Mouse (Mus musculus) heart, adult 10 weeks (tissue): Measurements from ENCODE around the gene Gm20888. TPM values are rescaled to one million over a fixed set of nuclear protein-coding genes. Genes with fewer than 3 reads are reported as not detected.

Source experiments
- polyA plus RNA-seq: library from polyadenylated mRNA; stranded (reverse); fragments of 350-450 nt; fragmentation: Illumina TruSeq; extraction: RNeasy Lipid Tissue Mini Kit (QIAGEN cat#74804); gene quantifications from one replicate; pipeline ENCODE4 v1.2.3, GENCODE M21; 2014; ENCODE audit warnings: low read depth, low replicate concordance

Gene Gm20888
- not detected for polyA plus RNA-seq

DNA sequence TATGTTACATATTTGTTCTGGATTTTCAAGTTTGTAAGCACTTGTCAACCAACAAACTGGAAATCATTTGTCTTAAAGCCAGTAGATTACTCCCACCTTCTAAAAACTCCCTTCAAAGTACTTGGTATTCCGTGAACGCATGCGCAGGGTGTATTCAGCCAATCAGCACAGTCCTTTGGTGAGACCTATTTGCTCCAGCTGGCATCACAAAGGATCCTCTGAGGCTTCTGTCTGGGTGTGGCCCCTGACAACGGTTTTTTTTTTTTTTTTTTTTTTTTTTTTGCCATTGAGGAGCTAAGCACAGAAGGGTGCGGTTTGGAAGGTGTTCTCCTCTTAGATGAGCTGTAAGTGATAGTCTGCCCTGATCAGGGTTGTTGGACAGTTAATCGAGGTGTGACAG, at the start of gene Gm20888:
Gene Gm20888, plus strand, starts transcription at position 301 of the 400 bp plus-strand sequence.

Other genes starting within 250 kb of the Gm20888 start
- not detected for gene Gm21118, start 168.2 kb upstream of the Gm20888 start, polyA plus RNA-seq
- not detected for gene Gm29423, start 138.6 kb upstream of the Gm20888 start, polyA plus RNA-seq
- not detected for gene Gm29644, start 138.5 kb upstream of the Gm20888 start, polyA plus RNA-seq